Mouse (Mus musculus) retina, postnatal 1 day (tissue): Measurements from ENCODE around the gene Adamts12.

ENCODE experiments used
- DNase-seq: peaks from one replicate; pipeline ENCODE4 v3.0.0-alpha.2; 2012

The Adamts12 gene

GRCm38 (mm10) chr15:11165883-11166282 is 101.3 kb downstream of the Adamts12 start:
- no peak for DNase-seq

DNA sequence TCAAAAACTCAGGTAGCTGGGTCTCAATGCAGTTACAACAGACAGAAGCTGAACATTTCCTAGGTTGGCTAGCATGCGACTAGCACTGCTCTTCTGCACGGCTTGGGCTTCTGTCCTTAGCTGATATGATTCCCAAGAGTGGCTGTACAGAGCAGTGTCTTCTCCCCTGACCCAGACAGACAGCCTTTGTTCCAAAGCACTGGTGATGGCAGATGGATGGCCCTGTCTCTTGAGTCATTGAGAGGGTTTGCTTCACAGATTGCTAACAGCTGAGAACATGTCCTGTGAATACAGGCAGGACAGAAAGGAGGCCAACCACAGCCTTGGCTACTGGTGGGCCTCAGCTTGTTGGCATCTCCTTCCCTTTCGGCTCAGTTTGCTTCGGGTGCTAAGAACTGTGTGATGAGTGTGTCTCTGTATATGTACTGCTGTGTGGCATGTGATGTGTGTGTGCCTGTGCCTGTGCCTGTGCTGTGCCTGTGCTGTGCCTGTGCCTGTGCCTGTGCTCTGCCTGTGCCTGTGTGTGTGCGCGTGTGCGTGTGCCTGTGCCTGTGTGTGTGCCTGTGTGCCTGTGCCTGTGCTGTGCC is 109.4 kb downstream of the Adamts12 start:
- peak; percentile 38 for DNase-seq

DNA sequence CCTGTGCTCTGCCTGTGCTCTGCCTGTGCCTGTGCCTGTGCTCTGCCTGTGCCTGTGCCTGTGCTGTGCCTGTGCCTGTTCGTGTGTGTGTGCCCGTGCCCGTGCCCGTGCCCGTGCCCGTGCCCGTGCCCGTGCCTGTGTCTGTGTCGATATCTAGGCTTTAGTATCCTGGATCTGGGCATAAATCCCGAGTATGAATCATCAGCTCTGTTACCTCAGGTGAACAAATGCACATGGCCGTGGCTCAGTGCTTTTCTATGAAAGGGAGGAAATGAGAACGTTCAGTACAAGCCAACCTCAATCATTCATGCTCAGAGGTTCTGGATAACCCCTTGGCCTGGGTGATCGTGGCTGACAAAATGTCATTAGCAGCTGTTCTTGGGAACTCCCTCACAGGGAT is 110.3 kb downstream of the Adamts12 start:
- no peak for DNase-seq

- peak; percentile 44 for DNase-seq
Observed at GRCm38 (mm10) chr15:11177448-11177847, 112.9 kb downstream of the Adamts12 start.

DNA sequence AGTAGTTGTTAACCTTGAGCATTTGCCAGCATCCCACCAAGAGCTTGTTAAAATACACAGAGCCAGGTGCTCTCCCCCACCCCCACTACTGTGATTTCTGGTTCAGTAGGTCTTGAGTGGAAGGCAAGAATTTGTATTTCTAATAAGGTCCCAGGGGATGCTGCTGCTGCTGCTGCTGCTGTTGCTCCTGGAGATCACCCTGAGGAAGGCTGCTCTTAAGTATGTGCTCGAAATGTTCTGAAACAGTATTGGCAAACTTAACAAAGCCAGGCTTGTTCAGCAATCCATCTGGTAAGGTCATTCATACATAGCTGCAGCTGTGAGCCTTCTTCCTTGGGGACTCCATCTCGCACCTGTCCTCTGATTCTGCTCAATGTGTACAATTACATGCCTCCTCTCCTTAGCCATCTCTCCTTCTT is 115.2 kb downstream of the Adamts12 start:
- DNase-seq, result no peak

- no peak for DNase-seq
Observed at GRCm38 (mm10) chr15:11186711-11187110, 122.1 kb downstream of the Adamts12 start.

GRCm38 (mm10) chr15:11190447-11190846 is 125.9 kb downstream of the Adamts12 start:
- DNase-seq, result no peak

DNA sequence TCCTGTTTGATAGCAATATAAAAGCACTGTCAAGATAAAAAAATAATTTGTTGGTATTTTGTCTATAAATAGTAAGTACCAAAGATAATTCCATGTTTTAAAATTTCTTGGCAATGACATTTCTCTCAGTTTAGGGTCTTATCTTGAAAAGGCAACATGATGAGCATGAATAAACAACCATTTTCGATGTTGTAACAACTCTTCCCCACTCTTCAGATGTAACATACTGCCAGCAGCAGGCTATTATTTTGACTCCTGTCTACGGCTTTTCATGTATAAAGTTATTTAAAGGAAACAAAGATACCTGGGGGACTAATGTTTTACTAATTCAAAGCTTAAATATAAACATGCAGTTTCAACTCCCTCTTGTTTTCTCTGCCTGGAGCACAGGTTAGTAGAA is 128.2 kb downstream of the Adamts12 start:
- no peak for DNase-seq

DNA sequence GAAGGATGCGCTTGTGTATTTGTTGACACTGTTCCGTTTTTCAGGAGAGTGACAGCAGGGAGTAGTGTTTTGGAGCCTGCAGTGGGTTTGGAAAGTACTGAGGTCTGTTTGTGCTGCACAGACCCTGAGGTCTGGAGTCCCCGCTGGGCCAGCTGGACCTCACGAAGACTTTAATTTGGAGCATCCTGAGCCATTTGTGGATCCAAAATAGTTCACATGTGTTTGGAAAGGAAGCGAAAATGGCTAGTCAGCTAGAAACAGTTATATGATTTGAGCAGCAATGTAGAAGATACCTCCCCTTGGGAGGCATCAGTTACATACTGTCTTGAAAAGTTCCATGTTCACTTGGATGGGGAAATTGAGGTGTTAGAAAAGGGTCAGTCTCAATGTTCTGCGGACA is 132.5 kb downstream of the Adamts12 start:
- no peak for DNase-seq

- no peak for DNase-seq
Observed at GRCm38 (mm10) chr15:11198246-11198795, 133.7 kb downstream of the Adamts12 start.

DNA sequence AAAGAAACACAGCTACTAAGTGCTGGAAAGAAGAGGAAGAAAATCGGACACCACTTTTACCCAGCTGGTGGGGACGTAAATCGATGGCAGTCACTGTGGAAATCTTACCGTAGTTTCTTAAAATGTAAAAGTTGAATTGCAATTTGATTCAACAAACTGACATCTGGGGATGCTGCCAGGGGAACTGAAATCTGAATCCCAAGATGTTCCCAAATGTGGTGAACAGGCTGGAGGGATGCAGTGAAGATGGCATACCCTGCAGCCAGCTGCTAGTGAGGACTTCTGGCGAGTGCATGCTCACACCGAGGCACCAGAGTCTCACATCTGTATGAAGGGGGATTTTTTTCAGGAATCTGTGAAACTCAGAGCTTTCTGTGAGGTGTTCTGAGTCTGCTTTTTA is 138.5 kb downstream of the Adamts12 start:
- no peak for DNase-seq

DNA sequence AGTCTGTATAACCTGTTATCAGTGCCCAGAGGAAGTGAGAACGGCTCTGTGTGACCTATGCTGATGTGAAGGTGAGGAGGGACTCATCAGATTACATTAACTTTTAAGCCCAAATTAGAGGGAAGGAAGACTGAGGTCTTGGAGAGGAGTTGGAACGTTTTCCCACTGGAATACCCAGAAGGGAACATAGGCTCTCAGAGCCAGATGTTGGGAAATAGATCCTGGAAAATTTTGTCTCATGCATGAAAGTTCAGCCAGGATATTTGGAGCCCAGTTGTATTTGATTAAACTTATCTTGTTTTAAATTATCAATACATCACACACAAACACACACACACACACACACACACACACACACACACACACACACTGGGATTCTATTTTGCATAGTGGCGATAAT is 140.3 kb downstream of the Adamts12 start:
- no peak for DNase-seq

GRCm38 (mm10) chr15:11210976-11211375 is 146.4 kb downstream of the Adamts12 start:
- no peak for DNase-seq

GRCm38 (mm10) chr15:11233906-11234632 is 169.5 kb downstream of the Adamts12 start:
- DNase-seq, result no peak

- DNase-seq, result no peak
Observed at GRCm38 (mm10) chr15:11240406-11240805, 175.8 kb downstream of the Adamts12 start.

DNA sequence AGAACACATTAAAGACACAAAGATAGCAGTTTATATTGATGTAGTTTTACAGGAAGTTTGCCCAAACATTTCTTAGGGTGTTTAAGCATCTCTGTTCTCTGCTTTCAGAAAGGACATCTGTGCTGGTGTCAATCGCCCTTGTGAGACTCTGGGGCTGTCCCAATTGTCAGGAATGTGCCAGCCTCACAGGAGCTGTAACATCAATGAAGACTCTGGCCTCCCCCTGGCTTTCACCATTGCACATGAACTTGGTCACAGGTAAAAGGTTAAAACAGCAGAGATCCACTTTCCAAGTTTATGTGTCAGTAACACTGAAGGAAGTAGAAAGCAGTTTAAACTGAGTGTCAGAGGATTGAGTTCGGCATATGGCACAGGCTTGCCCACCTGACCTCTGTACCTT is 176.7 kb downstream of the Adamts12 start:
- DNase-seq, result no peak

GRCm38 (mm10) chr15:11246402-11246801 is 181.8 kb downstream of the Adamts12 start:
- no peak for DNase-seq

- no peak for DNase-seq
Observed at GRCm38 (mm10) chr15:11279273-11280080, 214.9 kb downstream of the Adamts12 start.

- no peak for DNase-seq
Observed at GRCm38 (mm10) chr15:11280689-11281264, 216.2 kb downstream of the Adamts12 start.

- DNase-seq, result peak; percentile 79
Observed at GRCm38 (mm10) chr15:11283171-11283570, 218.6 kb downstream of the Adamts12 start.

- no peak for DNase-seq
Observed at GRCm38 (mm10) chr15:11287780-11288179, 223.2 kb downstream of the Adamts12 start.

DNA sequence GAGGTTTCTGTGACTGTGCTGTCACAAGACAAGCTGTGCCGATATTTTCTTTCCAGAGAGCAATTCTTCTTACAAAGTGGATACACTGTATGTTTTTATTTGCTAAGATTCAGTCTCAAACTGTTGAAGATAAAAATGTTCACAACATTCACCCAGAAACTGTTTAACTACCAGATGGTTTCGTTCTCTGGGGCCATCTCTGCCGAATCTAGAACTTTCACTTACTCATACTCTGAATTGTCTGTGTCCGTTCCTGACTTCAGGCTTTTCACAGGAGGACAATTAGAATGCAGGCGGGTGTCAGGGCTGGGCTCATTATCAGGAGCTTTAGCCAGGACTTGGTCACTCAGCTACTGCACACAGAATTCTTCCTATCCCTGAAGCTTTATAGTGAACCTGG is 227.7 kb downstream of the Adamts12 start:
- no peak for DNase-seq

GRCm38 (mm10) chr15:11295016-11295415 is 230.4 kb downstream of the Adamts12 start:
- DNase-seq, result peak; percentile 21
